Comparison of ENCODE assay signal across 15 mouse cellular contexts in the genomic region with DNA sequence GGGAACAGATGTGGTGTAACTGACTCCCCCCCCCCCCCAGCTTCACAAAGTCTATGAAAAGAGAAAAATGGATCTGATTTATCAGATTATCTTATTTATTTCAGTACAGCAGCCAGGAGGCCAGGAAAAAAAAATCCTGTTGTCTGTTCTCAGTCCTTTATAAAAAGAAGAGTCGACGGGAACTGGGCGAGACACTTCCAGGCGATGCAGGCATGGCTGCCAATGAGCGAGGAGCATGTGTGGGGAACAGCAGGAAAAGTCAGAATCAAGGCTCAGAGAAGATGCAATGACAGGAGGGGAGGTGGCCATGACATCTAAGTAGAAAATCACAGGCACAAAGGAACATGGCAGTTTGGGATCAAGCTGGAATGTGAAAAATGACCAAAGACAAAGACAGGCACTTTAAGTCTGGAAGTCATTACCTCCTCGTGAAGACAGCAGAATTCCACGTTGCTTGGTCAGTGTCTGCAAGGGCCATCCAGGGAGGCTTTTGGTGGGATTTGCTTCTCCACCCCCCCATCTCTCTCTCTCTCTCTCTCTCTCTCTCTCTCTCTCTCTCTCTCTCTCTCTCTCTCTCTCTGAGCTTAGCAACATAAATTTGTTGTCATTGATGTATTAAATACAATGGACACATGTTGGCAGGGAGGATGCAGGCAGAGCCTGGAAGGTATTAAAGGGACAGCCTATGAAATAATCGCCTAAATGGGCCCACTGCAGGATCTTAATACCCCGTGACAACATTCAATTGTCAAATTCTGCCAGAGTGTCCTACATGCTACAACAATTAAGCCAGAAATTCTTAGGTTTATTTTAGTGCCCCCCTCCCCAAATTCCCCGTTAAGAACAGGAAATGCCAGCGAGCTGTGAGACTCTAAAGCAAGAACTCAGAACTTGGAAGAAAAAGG.
A peak's percentile ranks its signal among the peaks of the same experiment; 100 is the strongest.
DNase-seq lines count a peak whose midpoint lies in the region; ATAC-seq lines count a peak whose summit lies in the region.
"Had no signal": no experiment of that assay in that cellular context is flagged by ENCODE, and none has a peak within 500 bp of the region (broad histone marks: within the 10 kb centered on the region; RNA-seq: fewer than 3 reads in every experiment).

No protein-coding gene starts in this region.

- no peaks in the 10 kb centered on the region for H3K9me3 ChIP-seq in forebrain, embryonic 10.5 days
- H3K9me3 ChIP-seq in forebrain, embryonic 16.5 days (ENCODE audit: control insufficient read depth, low read length), result no peaks in the 10 kb centered on the region
- H3K9me3 ChIP-seq in midbrain, embryonic 10.5 days (replicated peaks), result no peaks in the 10 kb centered on the region
- no peaks in the 10 kb centered on the region for H3K9me3 ChIP-seq in midbrain, embryonic 15.5 days
- H3K9me3 ChIP-seq in embryonic facial prominence, embryonic 14.5 days (ENCODE audit: control insufficient read depth, low read length), result no peaks in the 10 kb centered on the region

- H3K9ac ChIP-seq in forebrain, embryonic 16.5 days (replicated peaks; ENCODE audit: low read depth, low read length), result no peak overlapping the region
- no peak overlapping the region for H3K9ac ChIP-seq in midbrain, embryonic 15.5 days
- no peak overlapping the region for H3K9ac ChIP-seq in embryonic facial prominence, embryonic 14.5 days (ENCODE audit: low read depth, low read length)

- H3K36me3 ChIP-seq in forebrain, embryonic 10.5 days (replicated peaks), result no peaks in the 10 kb centered on the region
- no peaks in the 10 kb centered on the region for H3K36me3 ChIP-seq in forebrain, embryonic 16.5 days (ENCODE audit: control insufficient read depth, insufficient read depth)
- no peaks in the 10 kb centered on the region for H3K36me3 ChIP-seq in midbrain, embryonic 10.5 days
- H3K36me3 ChIP-seq in midbrain, embryonic 15.5 days (replicated peaks), result no peaks in the 10 kb centered on the region
- H3K36me3 ChIP-seq in embryonic facial prominence, embryonic 14.5 days (ENCODE audit: control insufficient read depth, insufficient read depth, low read length), result no peaks in the 10 kb centered on the region

- H3K4me1 ChIP-seq in forebrain, embryonic 10.5 days, result peaks cover 44% of the 10 kb centered on the region
- H3K4me1 ChIP-seq in forebrain, embryonic 16.5 days (replicated peaks; ENCODE audit: control insufficient read depth, insufficient read depth, low read length), result peaks cover 14% of the 10 kb centered on the region
- H3K4me1 ChIP-seq in midbrain, embryonic 10.5 days, result peaks cover 44% of the 10 kb centered on the region
- peaks cover 26% of the 10 kb centered on the region for H3K4me1 ChIP-seq in midbrain, embryonic 15.5 days
- H3K4me1 ChIP-seq in embryonic facial prominence, embryonic 14.5 days (ENCODE audit: control insufficient read depth, insufficient read depth, low read length), result peaks cover 32% of the 10 kb centered on the region

- peak overlapping the region; percentile 20 for H3K27ac ChIP-seq in forebrain, embryonic 10.5 days
- no peak overlapping the region for H3K27ac ChIP-seq in forebrain, embryonic 16.5 days (ENCODE audit: low read length)
- peak overlapping the region; percentile 33; the same call in 1 of the 2 replicates for H3K27ac ChIP-seq in midbrain, embryonic 10.5 days (replicated peaks)
- no peak overlapping the region for H3K27ac ChIP-seq in midbrain, embryonic 15.5 days
- peak overlapping the region; percentile 69 for H3K27ac ChIP-seq in embryonic facial prominence, embryonic 14.5 days (replicated peaks; ENCODE audit: low read depth, low read length)

- no peak for DNase-seq in forebrain, embryonic 10.5 days (ENCODE audit: extremely low spot score, low spot score)
- DNase-seq in midbrain, embryonic 10.5 days (ENCODE audit: low spot score), result no peak
- DNase-seq in embryonic facial prominence, embryonic 14.5 days (ENCODE audit: low spot score), result peak; percentile 86
- DNase-seq in mesoderm, embryonic 11.5 days (ENCODE audit: low read depth, low spot score), result peak; percentile 69
- no peak for DNase-seq in left cerebral cortex, postnatal 14 days (ENCODE audit: low spot score in 2 of 2)
- DNase-seq: cerebellum, adult 8-10 months; kidney, adult 11 months; layer of hippocampus, postnatal 36 days had no signal

- peaks cover 100% of the 10 kb centered on the region for H3K27me3 ChIP-seq in forebrain, embryonic 10.5 days (ENCODE audit: poor library complexity, severe bottlenecking)
- peaks cover 16% of the 10 kb centered on the region for H3K27me3 ChIP-seq in forebrain, embryonic 16.5 days (replicated peaks; ENCODE audit: control insufficient read depth, insufficient read depth, low read length)
- peaks cover 54% of the 10 kb centered on the region for H3K27me3 ChIP-seq in midbrain, embryonic 10.5 days (ENCODE audit: low read depth, poor library complexity, severe bottlenecking)
- H3K27me3 ChIP-seq in midbrain, embryonic 15.5 days (replicated peaks), result no peaks in the 10 kb centered on the region
- 0 out of 2 replicates have a peak, but pooled peaks cover 3% of the 10 kb centered on the region for H3K27me3 ChIP-seq in embryonic facial prominence, embryonic 14.5 days (replicated peaks; ENCODE audit: control insufficient read depth, insufficient read depth, low read length)
- H3K27me3 ChIP-seq: Patski had no signal

- no peak overlapping the region for H3K4me2 ChIP-seq in forebrain, embryonic 16.5 days (ENCODE audit: low read length)
- H3K4me2 ChIP-seq in midbrain, embryonic 15.5 days, result no peak overlapping the region
- 0 out of 2 replicates have a peak overlapping the region, but pooled peaks have one; percentile 10 for H3K4me2 ChIP-seq in embryonic facial prominence, embryonic 14.5 days (ENCODE audit: low read depth, low read length)
- H3K4me2 ChIP-seq: midbrain, embryonic 11.5 days had no signal

- no peak overlapping the region for H3K4me3 ChIP-seq in forebrain, embryonic 10.5 days
- no peak overlapping the region for H3K4me3 ChIP-seq in forebrain, embryonic 16.5 days (replicated peaks; ENCODE audit: low read length)
- H3K4me3 ChIP-seq in midbrain, embryonic 10.5 days, result no peak overlapping the region
- no peak overlapping the region for H3K4me3 ChIP-seq in midbrain, embryonic 15.5 days
- no peak overlapping the region for H3K4me3 ChIP-seq in embryonic facial prominence, embryonic 14.5 days (ENCODE audit: low read depth, low read length)
- H3K4me3 ChIP-seq: myocyte had no signal

- ATAC-seq in forebrain, embryonic 16.5 days, result no peak
- no peak for ATAC-seq in midbrain, embryonic 15.5 days (replicated peaks)
- ATAC-seq in embryonic facial prominence, embryonic 14.5 days (ENCODE audit: low read depth), result peak; percentile 38; the same call in 1 of the 2 replicates
- no peak for ATAC-seq in megakaryocyte, adult 5-6 weeks (ENCODE audit: poor library complexity, severe bottlenecking)
- ATAC-seq: lung, postnatal 0 days; Patski had no signal

- WGBS in forebrain, embryonic 10.5 days, result 55% methylated on average over 11 of the region's 11 CpGs
- 51% methylated on average over 11 of the region's 11 CpGs for WGBS in forebrain, embryonic 16.5 days
- 62% methylated on average over 11 of the region's 11 CpGs for WGBS in midbrain, embryonic 10.5 days
- WGBS in midbrain, embryonic 15.5 days, result 39% methylated on average over 11 of the region's 11 CpGs
- WGBS in embryonic facial prominence, embryonic 14.5 days, result 19% methylated on average over 11 of the region's 11 CpGs

- intact Hi-C loops in left cerebral cortex, postnatal 14 days (cut with DNase I), result no loop called here

Comparison
In these comparisons a context has a peak if more than half of its experiments do, and no peak if none do; other contexts are left out.
1. H3K27ac ChIP-seq: peak in forebrain, embryonic 10.5 days (single experiment), midbrain, embryonic 10.5 days (single experiment) and embryonic facial prominence, embryonic 14.5 days (single experiment); none in forebrain, embryonic 16.5 days (single experiment) and midbrain, embryonic 15.5 days (single experiment).
2. DNase-seq: peak in embryonic facial prominence, embryonic 14.5 days (single experiment) and mesoderm, embryonic 11.5 days (single experiment); none in forebrain, embryonic 10.5 days (single experiment), midbrain, embryonic 10.5 days (single experiment) and left cerebral cortex, postnatal 14 days (0 of 2).